Mouse (Mus musculus): ENCODE measurements around the gene Fam196b. TPM values are rescaled to one million over a fixed set of nuclear protein-coding genes. Genes with fewer than 3 reads are reported as not detected.

Fam196b gene
- polyA plus RNA-seq, 1 experiment from 2014 or later: 0.46 TPM

GRCm38 (mm10) chr11:34315383-34315782 is 761 bp downstream of the Fam196b start:
- H3K4me1 ChIP-seq (ENCODE audit: control insufficient read depth, insufficient read depth, low read length): no peaks in the 10 kb centered on the region; the same call in 1 of the 2 replicates
- H3K36me3 ChIP-seq (ENCODE audit: control insufficient read depth, insufficient read depth, low read length): no peaks in the 10 kb centered on the region
- ATAC-seq (ENCODE audit: low read depth) (no peak), DNase-seq (ENCODE audit: low spot score) (no peak)
- WGBS: 28% methylated on average over 5 of the region's 5 CpGs
- no peak overlapping the region for H3K9ac ChIP-seq (ENCODE audit: low read depth, low read length)
- H3K27ac ChIP-seq (replicated peaks; ENCODE audit: low read depth, low read length): no peak overlapping the region
- H3K27me3 ChIP-seq (replicated peaks; ENCODE audit: control insufficient read depth, insufficient read depth, low read length): peaks cover 8% of the 10 kb centered on the region; the same call in 1 of the 2 replicates
- peak overlapping the region; percentile 65 for H3K4me2 ChIP-seq (ENCODE audit: low read depth, low read length)
- peak overlapping the region; percentile 35 for H3K4me3 ChIP-seq (ENCODE audit: low read depth, low read length)
- H3K9me3 ChIP-seq (ENCODE audit: control insufficient read depth, low read length): no peaks in the 10 kb centered on the region

DNA sequence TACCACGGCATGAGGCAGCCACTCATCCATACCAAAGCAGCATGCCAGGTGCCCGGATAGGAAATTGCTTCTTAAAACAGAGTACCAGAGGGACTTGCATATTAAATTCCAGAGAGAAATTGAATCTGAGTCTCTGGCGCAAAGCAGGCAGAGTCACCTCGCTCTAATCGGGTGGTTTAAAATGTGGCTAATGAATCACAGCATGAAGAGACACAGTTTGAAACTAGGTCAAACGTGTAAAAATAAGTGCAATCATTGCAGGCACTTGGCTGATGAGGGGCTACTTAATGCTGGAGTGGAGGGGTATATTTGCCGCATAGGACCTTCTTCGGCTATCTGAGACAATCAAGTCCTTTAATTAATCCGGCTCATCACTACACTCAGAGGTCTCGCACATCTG is 1.6 kb downstream of the Fam196b start:
- Histone ChIP-seq H3K4me2 (ENCODE audit: low read depth, low read length) (peak overlapping the region; percentile 65; the same call in 1 of the 2 replicates), H3K9ac (ENCODE audit: low read depth, low read length) (no peak overlapping the region), H3K27me3 (replicated peaks; ENCODE audit: control insufficient read depth, insufficient read depth, low read length) (peaks cover 8% of the 10 kb centered on the region; the same call in 1 of the 2 replicates), H3K36me3 (ENCODE audit: control insufficient read depth, insufficient read depth, low read length) (no peaks in the 10 kb centered on the region), H3K9me3 (ENCODE audit: control insufficient read depth, low read length) (no peaks in the 10 kb centered on the region), H3K4me3 (ENCODE audit: low read depth, low read length) (no peak overlapping the region), H3K4me1 (ENCODE audit: control insufficient read depth, insufficient read depth, low read length) (no peaks in the 10 kb centered on the region; the same call in 1 of the 2 replicates), H3K27ac (replicated peaks; ENCODE audit: low read depth, low read length) (no peak overlapping the region)
- DNase-seq (ENCODE audit: low spot score) (no peak), ATAC-seq (ENCODE audit: low read depth) (no peak)
- 51% methylated on average over 10 of the region's 10 CpGs for WGBS

- no peak for ATAC-seq (ENCODE audit: low read depth)
- H3K36me3 ChIP-seq (ENCODE audit: control insufficient read depth, insufficient read depth, low read length): no peaks in the 10 kb centered on the region
- H3K9me3 ChIP-seq (ENCODE audit: control insufficient read depth, low read length): no peaks in the 10 kb centered on the region
- H3K27ac ChIP-seq (replicated peaks; ENCODE audit: low read depth, low read length): no peak overlapping the region
- no peak overlapping the region for H3K4me3 ChIP-seq (ENCODE audit: low read depth, low read length)
- 85% methylated on average over 8 of the region's 8 CpGs for WGBS
- no peaks in the 10 kb centered on the region; the same call in 1 of the 2 replicates for H3K4me1 ChIP-seq (ENCODE audit: control insufficient read depth, insufficient read depth, low read length)
- no peak overlapping the region for H3K9ac ChIP-seq (ENCODE audit: low read depth, low read length)
- DNase-seq (ENCODE audit: low spot score): no peak
- H3K4me2 ChIP-seq (ENCODE audit: low read depth, low read length): no peak overlapping the region
- H3K27me3 ChIP-seq (replicated peaks; ENCODE audit: control insufficient read depth, insufficient read depth, low read length): peaks cover 8% of the 10 kb centered on the region; the same call in 1 of the 2 replicates
These were observed 2.4 kb downstream of the Fam196b start for GRCm38 (mm10) chr11:34317001-34317400.

DNA sequence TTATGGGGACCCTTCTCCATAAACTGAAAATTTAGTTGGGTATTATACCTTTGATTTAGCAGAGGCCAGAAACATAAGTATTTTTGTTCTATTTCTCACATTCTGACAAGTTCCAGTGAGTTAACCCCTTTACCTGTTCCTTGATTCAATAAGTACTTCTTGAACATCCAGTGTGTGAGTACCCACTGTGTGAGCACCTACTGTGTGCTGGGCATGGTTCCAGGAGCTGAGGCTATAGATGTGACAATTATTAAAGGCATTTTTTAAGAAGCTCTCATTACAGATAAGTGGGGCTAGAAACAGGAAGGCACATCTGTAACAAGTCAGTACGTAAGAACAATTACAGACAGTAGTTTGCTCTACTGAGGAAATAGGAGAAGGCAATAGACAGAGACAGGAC is 4.7 kb downstream of the Fam196b start:
- Histone ChIP-seq H3K27ac (replicated peaks; ENCODE audit: low read depth, low read length) (no peak overlapping the region), H3K4me3 (ENCODE audit: low read depth, low read length) (no peak overlapping the region), H3K9ac (ENCODE audit: low read depth, low read length) (no peak overlapping the region), H3K36me3 (ENCODE audit: control insufficient read depth, insufficient read depth, low read length) (no peaks in the 10 kb centered on the region), H3K27me3 (replicated peaks; ENCODE audit: control insufficient read depth, insufficient read depth, low read length) (peaks cover 8% of the 10 kb centered on the region; the same call in 1 of the 2 replicates), H3K9me3 (ENCODE audit: control insufficient read depth, low read length) (no peaks in the 10 kb centered on the region), H3K4me1 (ENCODE audit: control insufficient read depth, insufficient read depth, low read length) (no peaks in the 10 kb centered on the region; the same call in 1 of the 2 replicates), H3K4me2 (ENCODE audit: low read depth, low read length) (no peak overlapping the region)
- no peak for ATAC-seq (ENCODE audit: low read depth)
- 55% methylated on average over 1 of the region's 1 CpGs for WGBS
- DNase-seq (ENCODE audit: low spot score): no peak

GRCm38 (mm10) chr11:34323664-34324063 is 9.0 kb downstream of the Fam196b start:
- no peak overlapping the region for H3K9ac ChIP-seq (ENCODE audit: low read depth, low read length)
- H3K4me3 ChIP-seq (ENCODE audit: low read depth, low read length): no peak overlapping the region
- no peak overlapping the region for H3K4me2 ChIP-seq (ENCODE audit: low read depth, low read length)
- ATAC-seq (ENCODE audit: low read depth): no peak
- H3K27ac ChIP-seq (replicated peaks; ENCODE audit: low read depth, low read length): no peak overlapping the region
- no peaks in the 10 kb centered on the region for H3K4me1 ChIP-seq (ENCODE audit: control insufficient read depth, insufficient read depth, low read length)
- H3K27me3 ChIP-seq (replicated peaks; ENCODE audit: control insufficient read depth, insufficient read depth, low read length): no peaks in the 10 kb centered on the region
- no peaks in the 10 kb centered on the region for H3K9me3 ChIP-seq (ENCODE audit: control insufficient read depth, low read length)
- H3K36me3 ChIP-seq (ENCODE audit: control insufficient read depth, insufficient read depth, low read length): no peaks in the 10 kb centered on the region
- 71% methylated on average over 8 of the region's 8 CpGs for WGBS
- DNase-seq (ENCODE audit: low spot score): no peak

DNA sequence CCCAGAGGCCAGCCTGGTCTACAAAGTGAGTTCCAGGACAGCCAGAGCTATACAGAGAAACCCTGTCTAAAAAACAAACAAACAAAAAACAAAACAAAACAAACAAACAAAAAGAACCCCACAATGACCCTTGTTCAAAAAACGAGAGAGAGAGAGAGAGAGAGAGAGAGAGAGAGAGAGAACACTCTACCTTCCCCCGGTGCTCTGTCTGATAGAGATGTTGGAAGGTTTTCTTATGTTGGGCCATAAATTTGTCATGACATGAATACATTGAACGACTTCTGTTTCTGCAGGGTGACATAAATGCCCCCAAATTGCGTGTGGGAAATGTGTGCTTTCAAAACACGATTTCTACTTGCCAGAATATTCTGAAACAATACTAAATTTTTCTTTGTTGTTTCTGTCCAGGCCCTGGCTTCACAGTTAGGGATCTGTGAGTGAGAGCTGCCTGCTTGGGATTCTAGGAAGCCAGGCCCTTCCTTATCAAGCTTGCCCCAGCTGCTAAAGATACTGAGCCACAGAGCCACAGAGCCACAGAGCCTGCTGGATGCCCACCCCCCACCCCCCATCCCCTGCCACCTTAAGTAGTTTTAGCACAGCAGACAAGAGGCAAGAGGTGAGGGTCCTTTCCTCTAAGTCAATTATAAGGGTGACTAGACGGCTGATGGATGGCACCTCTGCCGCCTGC is 17.9 kb downstream of the Fam196b start:
- H3K9me3 ChIP-seq (ENCODE audit: control insufficient read depth, low read length): no peaks in the 10 kb centered on the region
- H3K9ac ChIP-seq (ENCODE audit: low read depth, low read length): no peak overlapping the region
- H3K27ac ChIP-seq (replicated peaks; ENCODE audit: low read depth, low read length): no peak overlapping the region
- ATAC-seq (ENCODE audit: low read depth) (no peak), DNase-seq (ENCODE audit: low spot score) (no peak)
- H3K27me3 ChIP-seq (replicated peaks; ENCODE audit: control insufficient read depth, insufficient read depth, low read length): no peaks in the 10 kb centered on the region
- no peaks in the 10 kb centered on the region for H3K4me1 ChIP-seq (ENCODE audit: control insufficient read depth, insufficient read depth, low read length)
- H3K36me3 ChIP-seq (ENCODE audit: control insufficient read depth, insufficient read depth, low read length): no peaks in the 10 kb centered on the region
- WGBS: 79% methylated on average over 7 of the region's 7 CpGs
- H3K4me2 ChIP-seq (ENCODE audit: low read depth, low read length): no peak overlapping the region
- H3K4me3 ChIP-seq (ENCODE audit: low read depth, low read length): no peak overlapping the region

GRCm38 (mm10) chr11:34337907-34338306 is 23.3 kb downstream of the Fam196b start:
- no peak overlapping the region for H3K27ac ChIP-seq (replicated peaks; ENCODE audit: low read depth, low read length)
- no peak for ATAC-seq (ENCODE audit: low read depth)
- H3K4me1 ChIP-seq (ENCODE audit: control insufficient read depth, insufficient read depth, low read length): peaks cover 6% of the 10 kb centered on the region; the same call in 1 of the 2 replicates
- H3K36me3 ChIP-seq (ENCODE audit: control insufficient read depth, insufficient read depth, low read length): no peaks in the 10 kb centered on the region
- H3K27me3 ChIP-seq (replicated peaks; ENCODE audit: control insufficient read depth, insufficient read depth, low read length): no peaks in the 10 kb centered on the region
- no peak overlapping the region for H3K4me3 ChIP-seq (ENCODE audit: low read depth, low read length)
- no peak overlapping the region for H3K4me2 ChIP-seq (ENCODE audit: low read depth, low read length)
- WGBS: 79% methylated on average over 1 of the region's 1 CpGs
- no peaks in the 10 kb centered on the region for H3K9me3 ChIP-seq (ENCODE audit: control insufficient read depth, low read length)
- no peak for DNase-seq (ENCODE audit: low spot score)
- H3K9ac ChIP-seq (ENCODE audit: low read depth, low read length): no peak overlapping the region

DNA sequence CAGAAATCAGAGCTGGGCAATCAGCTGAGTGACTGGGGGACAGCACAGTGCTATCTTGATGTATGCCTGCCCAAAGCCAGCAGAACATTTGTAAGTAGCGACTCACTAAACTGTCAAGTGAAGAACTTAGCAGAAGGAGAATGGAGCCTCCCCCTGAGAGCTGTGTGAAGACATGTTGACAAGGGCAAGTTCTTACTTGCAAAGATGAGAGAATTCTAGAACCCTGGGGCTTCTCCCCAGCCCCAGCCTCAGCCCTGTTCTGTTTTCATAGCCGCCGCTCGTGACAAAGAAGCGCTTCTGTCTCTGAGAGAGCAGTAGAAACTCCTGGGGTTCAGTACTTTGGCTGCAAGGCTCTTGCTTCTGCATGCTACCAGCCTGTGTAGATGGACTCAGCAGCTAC is 25.1 kb downstream of the Fam196b start:
- H3K27ac ChIP-seq (replicated peaks; ENCODE audit: low read depth, low read length): no peak overlapping the region
- DNase-seq (ENCODE audit: low spot score) (peak; percentile 51), ATAC-seq (ENCODE audit: low read depth) (peak; percentile 27; the same call in 1 of the 2 replicates)
- H3K4me3 ChIP-seq (ENCODE audit: low read depth, low read length): no peak overlapping the region
- no peaks in the 10 kb centered on the region for H3K9me3 ChIP-seq (ENCODE audit: control insufficient read depth, low read length)
- no peak overlapping the region for H3K4me2 ChIP-seq (ENCODE audit: low read depth, low read length)
- H3K27me3 ChIP-seq (replicated peaks; ENCODE audit: control insufficient read depth, insufficient read depth, low read length): no peaks in the 10 kb centered on the region
- 59% methylated on average over 5 of the region's 5 CpGs for WGBS
- H3K4me1 ChIP-seq (ENCODE audit: control insufficient read depth, insufficient read depth, low read length): peaks cover 14% of the 10 kb centered on the region; the same call in 1 of the 2 replicates
- no peak overlapping the region for H3K9ac ChIP-seq (ENCODE audit: low read depth, low read length)
- no peaks in the 10 kb centered on the region for H3K36me3 ChIP-seq (ENCODE audit: control insufficient read depth, insufficient read depth, low read length)
